Mouse (Mus musculus): ENCODE measurements around the gene Rbfox2. TPM values are rescaled to one million over a fixed set of nuclear protein-coding genes. Genes with fewer than 3 reads are reported as not detected.

Gene Rbfox2
- polyA plus RNA-seq, 1 experiment, result 177 TPM

DNA sequence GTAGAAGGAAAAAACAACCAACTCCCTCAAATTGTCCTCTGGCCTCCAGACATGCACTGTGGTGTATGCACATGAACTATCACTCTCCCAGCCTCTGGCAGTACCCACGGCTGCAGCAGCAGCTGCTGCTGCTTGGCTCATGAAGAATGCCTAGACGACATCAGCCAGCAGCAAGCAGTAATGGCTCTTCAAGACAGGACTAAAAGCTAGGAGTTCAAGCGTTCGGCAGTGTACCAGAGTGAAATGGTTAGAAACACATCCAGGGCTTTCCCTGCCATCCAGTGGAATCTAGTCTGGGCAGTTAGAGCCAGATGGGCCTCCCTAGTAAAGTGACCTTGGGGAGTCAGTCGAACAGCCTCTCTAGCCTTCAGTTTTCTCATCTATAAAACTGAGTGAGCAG lies 93.0 kb downstream of the Rbfox2 start:
- 53% methylated on average over 5 of the region's 5 CpGs for WGBS
- H3K4me1 ChIP-seq (ENCODE audit: control insufficient read depth, insufficient read depth, low read length), result peaks cover 17% of the 10 kb centered on the region
- no peak overlapping the region for H3K27ac ChIP-seq (ENCODE audit: insufficient read depth, low read length)
- H3K27me3 ChIP-seq (ENCODE audit: control insufficient read depth, insufficient read depth, low read length), result no peaks in the 10 kb centered on the region
- TF ChIP-seq POLR2A (IDR thresholded peaks at IDR 0.05; ENCODE audit: borderline replicate concordance, insufficient read depth, low read length), result no peak
- no peak for TF ChIP-seq CTCF (IDR thresholded peaks at IDR 0.05; ENCODE audit: borderline replicate concordance, insufficient read depth, low read depth, low read length)
- no peak overlapping the region for H3K4me3 ChIP-seq (replicated peaks; ENCODE audit: insufficient read depth, low read depth, low read length)
- no peak for DNase-seq

DNA sequence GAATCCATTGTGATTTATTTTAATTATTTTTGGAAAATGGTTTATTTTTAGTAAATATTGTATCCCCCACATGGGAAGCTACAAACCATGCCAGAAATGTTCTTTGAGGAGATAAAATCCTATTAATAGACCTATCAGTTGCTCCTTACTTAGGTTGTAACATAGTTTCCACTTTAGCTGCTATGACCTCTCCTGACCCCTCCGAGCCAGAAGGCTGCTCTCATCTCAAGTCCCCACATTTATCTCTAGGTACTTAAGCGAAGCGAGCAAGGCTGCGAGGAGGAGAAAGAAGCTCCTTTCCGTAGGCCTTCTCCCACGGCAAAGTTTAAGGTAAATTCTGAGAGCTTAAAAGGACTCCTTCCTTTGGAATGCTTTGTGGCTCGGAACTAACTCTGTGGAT lies 94.0 kb downstream of the Rbfox2 start:
- WGBS, result 92% methylated on average over 7 of the region's 7 CpGs
- no peak overlapping the region for H3K4me3 ChIP-seq (replicated peaks; ENCODE audit: insufficient read depth, low read depth, low read length)
- no peak overlapping the region for H3K27ac ChIP-seq (ENCODE audit: insufficient read depth, low read length)
- H3K4me1 ChIP-seq (ENCODE audit: control insufficient read depth, insufficient read depth, low read length), result peaks cover 17% of the 10 kb centered on the region
- no peak for DNase-seq
- H3K27me3 ChIP-seq (ENCODE audit: control insufficient read depth, insufficient read depth, low read length), result no peaks in the 10 kb centered on the region
- no peak for TF ChIP-seq CTCF (IDR thresholded peaks at IDR 0.05; ENCODE audit: borderline replicate concordance, insufficient read depth, low read depth, low read length)
- TF ChIP-seq POLR2A (IDR thresholded peaks at IDR 0.05; ENCODE audit: borderline replicate concordance, insufficient read depth, low read length), result no peak

GRCm38 (mm10) chr15:77212217-77212757 lies 94.5 kb downstream of the Rbfox2 start:
- WGBS, result 75% methylated on average over 4 of the region's 4 CpGs
- peaks cover 15% of the 10 kb centered on the region for H3K4me1 ChIP-seq (ENCODE audit: control insufficient read depth, insufficient read depth, low read length)
- no peaks in the 10 kb centered on the region for H3K27me3 ChIP-seq (ENCODE audit: control insufficient read depth, insufficient read depth, low read length)
- no peak overlapping the region for H3K27ac ChIP-seq (ENCODE audit: insufficient read depth, low read length)
- H3K4me3 ChIP-seq (replicated peaks; ENCODE audit: insufficient read depth, low read depth, low read length), result no peak overlapping the region
- TF ChIP-seq POLR2A (IDR thresholded peaks at IDR 0.05; ENCODE audit: borderline replicate concordance, insufficient read depth, low read length) (no peak), CTCF (IDR thresholded peaks at IDR 0.05; ENCODE audit: borderline replicate concordance, insufficient read depth, low read depth, low read length) (no peak)
- DNase-seq, result no peak

DNA sequence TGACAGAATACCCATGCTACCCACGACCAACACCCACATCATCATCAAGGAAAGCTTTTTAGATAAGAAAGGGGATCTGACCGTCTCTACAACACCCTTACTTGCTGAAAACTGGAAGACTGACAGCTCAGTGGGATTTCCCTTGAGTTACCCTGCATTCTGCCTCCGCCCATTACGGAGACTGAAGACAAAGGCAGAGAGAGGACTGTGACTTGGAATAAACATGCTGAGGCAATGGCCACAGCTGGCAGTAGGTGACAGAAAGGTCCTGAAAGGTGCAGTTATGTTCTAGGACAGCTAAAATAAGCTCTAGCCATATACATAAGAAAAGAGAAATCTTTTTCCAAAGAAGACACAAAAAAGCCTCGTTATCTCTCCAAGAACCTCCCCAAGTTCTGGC lies 99.8 kb downstream of the Rbfox2 start:
- Histone ChIP-seq H3K4me1 (ENCODE audit: control insufficient read depth, insufficient read depth, low read length) (peaks cover 14% of the 10 kb centered on the region), H3K4me3 (replicated peaks; ENCODE audit: insufficient read depth, low read depth, low read length) (no peak overlapping the region), H3K27ac (ENCODE audit: insufficient read depth, low read length) (no peak overlapping the region), H3K27me3 (ENCODE audit: control insufficient read depth, insufficient read depth, low read length) (no peaks in the 10 kb centered on the region)
- 86% methylated on average over 5 of the region's 5 CpGs for WGBS
- TF ChIP-seq POLR2A (IDR thresholded peaks at IDR 0.05; ENCODE audit: borderline replicate concordance, insufficient read depth, low read length), result no peak
- no peak for TF ChIP-seq CTCF (IDR thresholded peaks at IDR 0.05; ENCODE audit: borderline replicate concordance, insufficient read depth, low read depth, low read length)
- no peak for DNase-seq

DNA sequence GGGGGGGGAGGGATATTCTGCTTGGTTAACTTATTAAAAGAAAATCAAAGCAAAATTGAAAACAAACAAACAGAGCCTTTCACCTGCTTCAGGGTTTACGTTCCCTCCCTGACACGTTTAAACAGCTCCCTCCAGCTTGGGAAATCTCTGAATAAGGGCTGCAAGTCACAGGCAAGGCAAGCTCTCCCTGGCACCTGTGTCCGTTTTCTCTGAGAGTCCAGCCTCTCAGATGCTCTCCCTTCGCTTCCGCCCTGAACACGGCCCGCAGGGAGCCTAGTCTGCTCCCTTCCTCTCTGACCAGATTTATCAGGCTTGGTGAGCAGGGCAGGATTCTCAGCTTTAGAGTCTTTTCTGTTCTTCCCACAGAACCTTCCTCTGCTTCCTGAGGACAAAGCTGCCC lies 101.9 kb downstream of the Rbfox2 start:
- Histone ChIP-seq H3K27ac (ENCODE audit: insufficient read depth, low read length) (no peak overlapping the region), H3K4me1 (ENCODE audit: control insufficient read depth, insufficient read depth, low read length) (peaks cover 14% of the 10 kb centered on the region), H3K4me3 (replicated peaks; ENCODE audit: insufficient read depth, low read depth, low read length) (no peak overlapping the region), H3K27me3 (ENCODE audit: control insufficient read depth, insufficient read depth, low read length) (no peaks in the 10 kb centered on the region)
- 4% methylated on average over 7 of the region's 7 CpGs for WGBS
- TF ChIP-seq CTCF (IDR thresholded peaks at IDR 0.05; ENCODE audit: borderline replicate concordance, insufficient read depth, low read depth, low read length), result no peak
- no peak for TF ChIP-seq POLR2A (IDR thresholded peaks at IDR 0.05; ENCODE audit: borderline replicate concordance, insufficient read depth, low read length)
- peak; percentile 65 to 75 for DNase-seq

GRCm38 (mm10) chr15:77203255-77203981 lies 103.4 kb downstream of the Rbfox2 start:
- Histone ChIP-seq H3K27me3 (ENCODE audit: control insufficient read depth, insufficient read depth, low read length) (no peaks in the 10 kb centered on the region), H3K4me1 (ENCODE audit: control insufficient read depth, insufficient read depth, low read length) (peaks cover 14% of the 10 kb centered on the region), H3K27ac (ENCODE audit: insufficient read depth, low read length) (peak overlapping the region; percentile 51), H3K4me3 (replicated peaks; ENCODE audit: insufficient read depth, low read depth, low read length) (peak overlapping the region; percentile 5)
- no peak for TF ChIP-seq CTCF (IDR thresholded peaks at IDR 0.05; ENCODE audit: borderline replicate concordance, insufficient read depth, low read depth, low read length)
- no peak for TF ChIP-seq POLR2A (IDR thresholded peaks at IDR 0.05; ENCODE audit: borderline replicate concordance, insufficient read depth, low read length)
- DNase-seq, result peak; percentile 56 to 57
- whole genome bisulfite sequencing, result 19% methylated on average over 14 of the region's 14 CpGs

GRCm38 (mm10) chr15:77202881-77203254 lies 103.9 kb downstream of the Rbfox2 start:
- peaks cover 14% of the 10 kb centered on the region for H3K4me1 ChIP-seq (ENCODE audit: control insufficient read depth, insufficient read depth, low read length)
- DNase-seq, result no peak
- TF ChIP-seq POLR2A (IDR thresholded peaks at IDR 0.05; ENCODE audit: borderline replicate concordance, insufficient read depth, low read length) (no peak), CTCF (IDR thresholded peaks at IDR 0.05; ENCODE audit: borderline replicate concordance, insufficient read depth, low read depth, low read length) (no peak)
- no peak overlapping the region for H3K4me3 ChIP-seq (replicated peaks; ENCODE audit: insufficient read depth, low read depth, low read length)
- H3K27ac ChIP-seq (ENCODE audit: insufficient read depth, low read length), result peak overlapping the region; percentile 51
- WGBS, result 82% methylated on average over 3 of the region's 3 CpGs
- H3K27me3 ChIP-seq (ENCODE audit: control insufficient read depth, insufficient read depth, low read length), result no peaks in the 10 kb centered on the region

- no peak overlapping the region for H3K27ac ChIP-seq (ENCODE audit: insufficient read depth, low read length)
- H3K4me1 ChIP-seq (ENCODE audit: control insufficient read depth, insufficient read depth, low read length), result peaks cover 14% of the 10 kb centered on the region
- DNase-seq, result peak in 1 of 2 experiments; percentile 23
- H3K27me3 ChIP-seq (ENCODE audit: control insufficient read depth, insufficient read depth, low read length), result no peaks in the 10 kb centered on the region
- WGBS, result 36% methylated on average over 2 of the region's 2 CpGs
- no peak overlapping the region for H3K4me3 ChIP-seq (replicated peaks; ENCODE audit: insufficient read depth, low read depth, low read length)
- no peak for TF ChIP-seq POLR2A (IDR thresholded peaks at IDR 0.05; ENCODE audit: borderline replicate concordance, insufficient read depth, low read length)
Measured at GRCm38 (mm10) chr15:77202223-77202622, 104.6 kb downstream of the Rbfox2 start.

Measured in cerebellum, adult 2 months (tissue).